Mouse (Mus musculus) ES-E14 (cell line): Measurements from ENCODE around the gene Pnpla7.

Source experiments
- HCFC1 ChIP-seq: IDR thresholded peaks from 2 replicates; pipeline ENCODE4 v1.6.1; 2012; ENCODE audit warnings: low read length, inconsistent platforms, borderline replicate concordance; ENCODE audit not compliant: insufficient read depth
- MAFK ChIP-seq: IDR thresholded peaks from 2 replicates; pipeline ENCODE4 v1.6.1; 2014; ENCODE audit warnings: mild to moderate bottlenecking, low read depth, low read length, inconsistent platforms; ENCODE audit not compliant: insufficient read depth
- ZC3H11A ChIP-seq: IDR thresholded peaks from 2 replicates; pipeline ENCODE4 v1.6.1; 2012; ENCODE audit warnings: low read depth, mild to moderate bottlenecking, inconsistent platforms, low read length, borderline replicate concordance
- ZNF384 ChIP-seq: IDR thresholded peaks from 2 replicates; pipeline ENCODE4 v1.6.1; 2012; ENCODE audit warnings: low read depth, low read length, inconsistent platforms

GRCm38 (mm10) chr2:25069537-25069936 lies 93.7 kb downstream of the Pnpla7 start:
- TF ChIP-seq HCFC1 (no peak), MAFK (no peak), ZNF384 (no peak), ZC3H11A (no peak)
